Mouse (Mus musculus): ENCODE measurements around the gene Fbxl18.
A peak's percentile ranks its signal among the peaks of the same experiment; 100 is the strongest.
"Not testable (repeated sequence)": the region's sequence is repeated elsewhere in the genome, so short reads cannot be mapped to it uniquely, and the experiment has no call there.

Fbxl18 gene

GRCm38 (mm10) chr5:142900651-142901050 is 5.4 kb upstream of the Fbxl18 start:
- no peak for DNase-seq (ENCODE audit: extremely low spot score, low spot score)

- DNase-seq (ENCODE audit: extremely low spot score, low spot score) = no peak
Measured at GRCm38 (mm10) chr5:142899932-142900533, 4.8 kb upstream of the Fbxl18 start.

- no peak for DNase-seq (ENCODE audit: extremely low spot score, low spot score)
Measured at GRCm38 (mm10) chr5:142899057-142899601, 3.9 kb upstream of the Fbxl18 start.

- no peak for DNase-seq (ENCODE audit: extremely low spot score, low spot score)
Measured at GRCm38 (mm10) chr5:142898316-142898715, 3.1 kb upstream of the Fbxl18 start.

GRCm38 (mm10) chr5:142897568-142898248 is 2.5 kb upstream of the Fbxl18 start:
- DNase-seq (ENCODE audit: extremely low spot score, low spot score) = no peak

GRCm38 (mm10) chr5:142896713-142897112 is 1.5 kb upstream of the Fbxl18 start:
- no peak for DNase-seq (ENCODE audit: extremely low spot score, low spot score)

GRCm38 (mm10) chr5:142896192-142896591 is 971 bp upstream of the Fbxl18 start:
- DNase-seq (ENCODE audit: extremely low spot score, low spot score) = no peak

GRCm38 (mm10) chr5:142891396-142891795 is 3.8 kb downstream of the Fbxl18 start:
- no peak for DNase-seq (ENCODE audit: extremely low spot score, low spot score)

- not testable (repeated sequence) for DNase-seq (ENCODE audit: extremely low spot score, low spot score)
Measured at GRCm38 (mm10) chr5:142887533-142887932, 7.7 kb downstream of the Fbxl18 start.

- peak; percentile 13 for DNase-seq (ENCODE audit: extremely low spot score, low spot score)
Measured at GRCm38 (mm10) chr5:142886761-142887160, 8.5 kb downstream of the Fbxl18 start.

- no peak for DNase-seq (ENCODE audit: extremely low spot score, low spot score)
Measured at GRCm38 (mm10) chr5:142886181-142886580, 9.0 kb downstream of the Fbxl18 start.

- no peak for DNase-seq (ENCODE audit: extremely low spot score, low spot score)
Measured at GRCm38 (mm10) chr5:142882471-142882870, 12.8 kb downstream of the Fbxl18 start.

- no peak for DNase-seq (ENCODE audit: extremely low spot score, low spot score)
Measured at GRCm38 (mm10) chr5:142881936-142882335, 13.3 kb downstream of the Fbxl18 start.

GRCm38 (mm10) chr5:142880806-142881516 is 14.3 kb downstream of the Fbxl18 start:
- DNase-seq (ENCODE audit: extremely low spot score, low spot score) = no peak

GRCm38 (mm10) chr5:142880246-142880645 is 15.0 kb downstream of the Fbxl18 start:
- no peak for DNase-seq (ENCODE audit: extremely low spot score, low spot score)

- peak; percentile 72 for DNase-seq (ENCODE audit: extremely low spot score, low spot score)
Measured at GRCm38 (mm10) chr5:142879318-142880175, 15.7 kb downstream of the Fbxl18 start.

GRCm38 (mm10) chr5:142878570-142878969 is 16.7 kb downstream of the Fbxl18 start:
- DNase-seq (ENCODE audit: extremely low spot score, low spot score) = no peak

GRCm38 (mm10) chr5:142877337-142878280 is 17.6 kb downstream of the Fbxl18 start:
- peak; percentile 83 for DNase-seq (ENCODE audit: extremely low spot score, low spot score)

GRCm38 (mm10) chr5:142876896-142877295 is 18.3 kb downstream of the Fbxl18 start:
- DNase-seq (ENCODE audit: extremely low spot score, low spot score) = no peak

- no peak for DNase-seq (ENCODE audit: extremely low spot score, low spot score)
Measured at GRCm38 (mm10) chr5:142875513-142875905, 19.7 kb downstream of the Fbxl18 start.
